Mouse (Mus musculus) mouse trophoblast stem cell (cell line): Measurements from ENCODE around the gene Slc45a3.

Experiments used
- in situ Hi-C, 2 experiments: fragments of 300-500 bp; cut with MseI, MboI; formaldehyde crosslinking; loops; 2 replicates in 1 of 2; 3 replicates in 1 of 2; pipeline ENCODE4 v1.15.1; 2025

Slc45a3 gene

GRCm38 (mm10) chr1:131993169-131994040 lies 30.6 kb downstream of the Slc45a3 start:
- in situ Hi-C loops, result no loop called here

GRCm38 (mm10) chr1:131995062-131995461 lies 32.3 kb downstream of the Slc45a3 start:
- in situ Hi-C loops, result loop anchor here (5.0 kb wide), 3 partner anchors 52 to 122 kb away; no protein-coding TSS in a partner anchor

- in situ Hi-C loops, result no loop called here
These were observed 37.7 kb downstream of the Slc45a3 start for GRCm38 (mm10) chr1:132000506-132000905.

- in situ Hi-C loops, result no loop called here
These were observed 39.1 kb downstream of the Slc45a3 start for GRCm38 (mm10) chr1:132001880-132002330.

- in situ Hi-C loops, result no loop called here
These were observed 40.3 kb downstream of the Slc45a3 start for GRCm38 (mm10) chr1:132003111-132003510.

- in situ Hi-C loops, result no loop called here
These were observed 41.0 kb downstream of the Slc45a3 start for GRCm38 (mm10) chr1:132003817-132004216.

- in situ Hi-C loops, result no loop called here
These were observed 41.9 kb downstream of the Slc45a3 start for GRCm38 (mm10) chr1:132004574-132005180.

GRCm38 (mm10) chr1:132005466-132005865 lies 42.7 kb downstream of the Slc45a3 start:
- in situ Hi-C loops, result no loop called here

GRCm38 (mm10) chr1:132006046-132006445 lies 43.3 kb downstream of the Slc45a3 start:
- in situ Hi-C loops, result no loop called here

- in situ Hi-C loops, result no loop called here
These were observed 44.0 kb downstream of the Slc45a3 start for GRCm38 (mm10) chr1:132006721-132007120.

- in situ Hi-C loops, result no loop called here
These were observed 44.6 kb downstream of the Slc45a3 start, which contains the start of gene Elk4 for GRCm38 (mm10) chr1:132007282-132007815. Elk4 (plus strand) TSS chr1:132007607.

- in situ Hi-C loops, result no loop called here
These were observed 45.4 kb downstream of the Slc45a3 start for GRCm38 (mm10) chr1:132007828-132008827.

- in situ Hi-C loops, result no loop called here
These were observed 46.3 kb downstream of the Slc45a3 start for GRCm38 (mm10) chr1:132008881-132009644.

GRCm38 (mm10) chr1:132010632-132011501 lies 48.1 kb downstream of the Slc45a3 start:
- in situ Hi-C loops, result no loop called here

GRCm38 (mm10) chr1:132011785-132012184 lies 49.0 kb downstream of the Slc45a3 start:
- in situ Hi-C loops, result no loop called here

GRCm38 (mm10) chr1:132012861-132013260 lies 50.1 kb downstream of the Slc45a3 start:
- in situ Hi-C loops, result no loop called here

GRCm38 (mm10) chr1:132014800-132015199 lies 52.0 kb downstream of the Slc45a3 start:
- in situ Hi-C loops, result no loop called here

GRCm38 (mm10) chr1:132016691-132017090 lies 53.9 kb downstream of the Slc45a3 start:
- in situ Hi-C loops, result no loop called here

- in situ Hi-C loops, result no loop called here
These were observed 57.1 kb downstream of the Slc45a3 start for GRCm38 (mm10) chr1:132019876-132020275.
